Mouse (Mus musculus): Measurements from ENCODE around the gene Fbxo48. TPM values are rescaled to one million over a fixed set of nuclear protein-coding genes. Genes with fewer than 3 reads are reported as not detected.
A peak's percentile ranks its signal among the peaks of the same experiment; 100 is the strongest.

Gene Fbxo48
- total RNA-seq, 2 experiments from 2014 or later = 0.67 to 0.94 TPM

- DNase-seq = peak; percentile 31 to 45
- intact Hi-C loops (cut with DNase I) = loop anchor here (5.0 kb wide), 1 partner anchor 244 kb away; the partner anchor contains the start of gene Pno1
Observed at GRCm38 (mm10) chr11:16967806-16968205, 16.6 kb downstream of the Fbxo48 start.

GRCm38 (mm10) chr11:16969650-16970049 lies 18.5 kb downstream of the Fbxo48 start:
- intact Hi-C loops (cut with DNase I) = loop anchor here (5.0 to 10.0 kb wide), 2 partner anchors 185 to 243 kb away; partner anchors contain the start of genes Pno1 and Ppp3r1
- no peak for DNase-seq

GRCm38 (mm10) chr11:16972027-16972426 lies 20.9 kb downstream of the Fbxo48 start:
- no peak for DNase-seq
- intact Hi-C loops (cut with DNase I) = loop anchor here (10.0 kb wide), 1 partner anchor 183 kb away; the partner anchor contains the start of gene Ppp3r1

GRCm38 (mm10) chr11:16973086-16973485 lies 21.9 kb downstream of the Fbxo48 start:
- intact Hi-C loops (cut with DNase I) = loop anchor here (10.0 kb wide), 1 partner anchor 182 kb away; the partner anchor contains the start of gene Ppp3r1
- no peak for DNase-seq

GRCm38 (mm10) chr11:16976937-16977336 lies 25.8 kb downstream of the Fbxo48 start:
- intact Hi-C loops (cut with DNase I) = loop anchor here (10.0 kb wide), 1 partner anchor 178 kb away; the partner anchor contains the start of gene Ppp3r1
- DNase-seq = peak; percentile 16 to 25

GRCm38 (mm10) chr11:16977611-16978010 lies 26.4 kb downstream of the Fbxo48 start:
- intact Hi-C loops (cut with DNase I) = loop anchor here (10.0 kb wide), 1 partner anchor 177 kb away; the partner anchor contains the start of gene Ppp3r1
- DNase-seq = no peak

- intact Hi-C loops (cut with DNase I) = loop anchor here (10.0 kb wide), 1 partner anchor 177 kb away; the partner anchor contains the start of gene Ppp3r1
- DNase-seq = no peak
Observed at GRCm38 (mm10) chr11:16978161-16978707, 27.1 kb downstream of the Fbxo48 start.

- no peak for DNase-seq
- intact Hi-C loops (cut with DNase I) = no loop called here
Observed at GRCm38 (mm10) chr11:16986550-16987187, 35.5 kb downstream of the Fbxo48 start.

GRCm38 (mm10) chr11:16987745-16988328 lies 36.7 kb downstream of the Fbxo48 start:
- intact Hi-C loops (cut with DNase I) = no loop called here
- DNase-seq = no peak

GRCm38 (mm10) chr11:16989885-16990284 lies 38.7 kb downstream of the Fbxo48 start:
- intact Hi-C loops (cut with DNase I) = no loop called here
- no peak for DNase-seq

GRCm38 (mm10) chr11:16992880-16993279 lies 41.7 kb downstream of the Fbxo48 start:
- intact Hi-C loops (cut with DNase I) = no loop called here
- DNase-seq = no peak

- DNase-seq = no peak
- intact Hi-C loops (cut with DNase I) = no loop called here
Observed at GRCm38 (mm10) chr11:16996818-16997217, 45.6 kb downstream of the Fbxo48 start.

- intact Hi-C loops (cut with DNase I) = no loop called here
- DNase-seq = no peak
Observed at GRCm38 (mm10) chr11:16997465-16997864, 46.3 kb downstream of the Fbxo48 start.

GRCm38 (mm10) chr11:16999387-16999786 lies 48.2 kb downstream of the Fbxo48 start:
- intact Hi-C loops (cut with DNase I) = no loop called here
- no peak for DNase-seq

GRCm38 (mm10) chr11:16999933-17000332 lies 48.8 kb downstream of the Fbxo48 start:
- no peak for DNase-seq
- intact Hi-C loops (cut with DNase I) = no loop called here

- no peak for DNase-seq
- intact Hi-C loops (cut with DNase I) = no loop called here
Observed at GRCm38 (mm10) chr11:17000353-17001334, 49.5 kb downstream of the Fbxo48 start.

- intact Hi-C loops (cut with DNase I) = no loop called here
- DNase-seq = no peak
Observed at GRCm38 (mm10) chr11:17002739-17003373, 51.7 kb downstream of the Fbxo48 start.

GRCm38 (mm10) chr11:17003757-17004156 lies 52.6 kb downstream of the Fbxo48 start:
- intact Hi-C loops (cut with DNase I) = no loop called here

More at GRCm38 (mm10) chr11:17003757-17004156, 52.6 kb downstream of the Fbxo48 start:
- no peak for DNase-seq

Measured in heart, postnatal 10 days (tissue).